Mouse (Mus musculus) bone marrow, adult 2 months (tissue): ENCODE measurements at regions not wholly inside any gene's neighbourhood (a gene's known extent, or its start where the extent isn't known, plus 50 kb on each side); places are given as distances from the start of the nearest gene placed in this dataset.

Experiments used
- H3K27ac ChIP-seq: fragments of 200-500 bp; 2 replicates; pipeline ENCODE4 v1.5.1; 2012; ENCODE audit warnings: low read depth, mild to moderate bottlenecking, control low read depth, inconsistent platforms, low read length; ENCODE audit not compliant: control insufficient read depth, poor library complexity, insufficient read depth
- H3K4me1 ChIP-seq: fragments of 200-500 bp; 2 replicates; pipeline ENCODE4 v1.6.1; 2011; ENCODE audit warnings: low read length; ENCODE audit not compliant: control insufficient read depth, insufficient read depth
- H3K4me3 ChIP-seq: fragments of 200-500 bp; replicated peaks from 2 replicates; pipeline ENCODE3; 2011; ENCODE audit warnings: mild to moderate bottlenecking, low read depth, low read length, control low read depth; ENCODE audit not compliant: control insufficient read depth
- CTCF ChIP-seq: fragments of 200-500 bp; IDR thresholded peaks from 2 replicates; pipeline ENCODE4 v1.5.1; 2011; ENCODE audit warnings: low read length, control low read depth; ENCODE audit not compliant: control insufficient read depth, insufficient read depth
- POLR2A ChIP-seq: fragments of 200-500 bp; IDR thresholded peaks from 2 replicates; pipeline ENCODE4 v1.6.1; 2011; ENCODE audit warnings: low read depth, mild to moderate bottlenecking, control low read depth, low read length, borderline replicate concordance; ENCODE audit not compliant: control insufficient read depth
- WGBS: fragments of 180-500 bp; shearing (Covaris S2); methylation state at CpG from one replicate; pipeline ENCODE4 v1.1.7; 2018; 5-methylcytosine and 5-hydroxymethylcytosine counted together

DNA sequence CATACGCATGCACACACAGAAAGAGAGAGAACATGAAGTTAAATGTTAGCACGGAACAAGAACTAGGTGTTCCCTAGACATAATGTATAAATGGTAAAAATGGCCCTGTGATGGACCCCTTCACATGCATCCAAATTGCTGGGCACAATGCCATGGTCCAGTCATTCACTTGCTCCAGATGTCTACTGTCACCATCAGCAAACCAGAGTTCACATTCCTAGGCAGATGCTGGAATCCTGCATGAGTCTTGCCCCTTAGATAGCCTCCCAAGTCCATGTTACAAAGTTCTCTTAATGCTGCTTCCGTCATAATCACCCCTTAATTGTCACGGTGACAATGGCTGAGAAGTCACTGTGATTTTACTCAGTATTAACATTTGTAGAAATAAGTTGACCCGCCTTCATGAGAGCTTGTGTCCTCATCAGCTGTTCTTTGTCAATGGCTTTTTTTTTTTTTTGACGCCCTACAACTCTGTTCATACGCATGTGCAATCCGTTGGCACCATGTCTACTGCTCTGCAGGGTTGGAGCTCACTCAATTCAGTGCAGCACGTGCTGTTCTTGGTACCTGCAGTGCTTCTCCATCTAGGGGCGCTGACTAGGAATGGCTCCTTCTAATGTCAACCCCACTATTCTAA, 179.4 kb downstream of the Basp1 start:
- H3K27ac ChIP-seq: no peak overlapping the region
- WGBS: 84% methylated on average over 10 of the region's 10 CpGs
- H3K4me3 ChIP-seq: no peak overlapping the region
- TF ChIP-seq CTCF: no peak
- no peak for TF ChIP-seq POLR2A
- no peaks in the 10 kb centered on the region; the same call in 1 of the 2 replicates for H3K4me1 ChIP-seq

DNA sequence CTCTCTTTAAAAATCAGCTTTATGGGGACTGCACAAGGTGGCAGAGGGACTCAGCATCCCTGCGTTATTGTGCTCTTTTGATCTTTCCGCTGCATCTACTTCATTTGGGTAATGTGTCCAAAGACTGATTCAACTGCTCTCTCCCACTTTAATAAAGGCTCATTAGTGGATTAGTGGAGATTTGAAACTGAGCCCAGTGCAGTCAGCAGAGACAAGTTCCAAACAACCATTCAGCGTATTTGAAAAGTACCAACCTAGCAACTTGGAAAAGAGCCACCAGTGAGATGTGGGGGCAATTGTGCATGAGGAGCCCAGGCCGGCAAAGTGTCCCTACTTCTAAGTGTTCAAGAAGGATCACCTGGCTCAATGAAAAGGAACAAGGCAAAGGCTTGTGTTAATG, 183.4 kb downstream of the Basp1 start:
- TF ChIP-seq POLR2A (no peak), CTCF (no peak)
- WGBS: 89% methylated on average over 4 of the region's 4 CpGs
- H3K27ac ChIP-seq: no peak overlapping the region
- no peak overlapping the region for H3K4me3 ChIP-seq
- H3K4me1 ChIP-seq: peaks cover 2% of the 10 kb centered on the region; the same call in 1 of the 2 replicates

DNA sequence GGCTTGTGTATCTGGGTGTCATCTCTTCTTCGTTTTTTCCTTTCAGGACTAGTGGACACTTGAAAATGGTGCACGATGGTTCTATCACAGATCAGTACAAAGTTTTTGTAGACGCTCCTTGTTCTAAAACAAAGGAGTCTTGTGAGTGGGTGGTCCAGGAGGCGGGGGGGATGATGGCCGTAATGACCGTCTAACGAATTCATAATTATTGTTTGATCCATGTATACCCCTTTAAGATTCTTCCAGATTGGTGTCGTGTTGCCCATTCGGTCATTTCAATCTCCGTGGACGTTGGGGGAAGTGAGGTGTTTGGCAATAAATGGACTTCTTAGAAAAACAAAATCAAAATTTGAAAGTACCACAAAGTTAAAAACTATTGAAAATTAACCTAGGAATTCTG, 183.8 kb downstream of the Basp1 start:
- no peak for TF ChIP-seq POLR2A
- TF ChIP-seq CTCF: no peak
- 83% methylated on average over 11 of the region's 11 CpGs for WGBS
- Histone ChIP-seq H3K27ac (no peak overlapping the region), H3K4me3 (no peak overlapping the region), H3K4me1 (peaks cover 2% of the 10 kb centered on the region; the same call in 1 of the 2 replicates)

DNA sequence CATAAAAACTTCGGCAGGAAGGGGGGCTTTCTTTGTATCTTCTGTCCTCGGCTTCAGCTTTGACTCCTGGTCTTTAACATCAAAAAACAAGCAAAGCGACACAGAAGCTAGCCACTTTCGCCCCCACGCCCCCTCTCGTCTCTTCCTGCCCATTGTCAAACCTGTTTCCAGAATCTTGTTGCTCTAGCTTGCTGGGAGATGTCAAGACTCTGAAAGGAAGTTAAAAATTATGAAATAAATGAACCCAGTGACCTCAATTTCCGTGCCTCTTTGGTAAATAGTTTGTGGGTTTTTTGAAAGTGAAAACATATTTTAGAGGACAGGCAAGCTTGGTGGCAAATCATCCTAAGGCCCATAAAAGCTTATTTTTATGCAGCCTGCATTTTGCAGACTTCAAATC, 186.1 kb downstream of the Basp1 start:
- no peak overlapping the region for H3K4me3 ChIP-seq
- TF ChIP-seq CTCF: no peak
- no peak for TF ChIP-seq POLR2A
- WGBS: 2% methylated on average over 7 of the region's 7 CpGs

DNA sequence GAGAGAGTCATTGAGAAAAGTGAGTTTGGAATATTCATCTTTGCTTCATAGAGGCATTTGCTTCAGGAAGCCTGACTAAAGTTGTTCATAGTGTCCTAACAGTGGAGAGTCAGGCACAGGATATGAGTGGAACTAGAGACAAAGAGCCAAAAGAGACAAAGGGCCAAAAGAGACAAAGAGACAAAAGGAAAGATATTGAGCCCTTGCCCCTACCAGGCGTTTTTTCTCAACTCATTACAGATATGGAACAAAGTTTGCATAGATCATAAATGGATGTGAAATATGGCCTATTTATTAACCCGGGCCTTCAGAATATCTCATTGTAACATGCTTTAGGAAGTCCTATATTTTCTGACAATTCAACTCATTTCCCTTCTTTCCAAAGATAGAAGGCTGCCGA, 187.6 kb downstream of the Basp1 start:
- TF ChIP-seq CTCF (no peak), POLR2A (no peak)
- Histone ChIP-seq H3K4me3 (no peak overlapping the region), H3K27ac (no peak overlapping the region), H3K4me1 (peaks cover 2% of the 10 kb centered on the region; the same call in 1 of the 2 replicates)
- 23% methylated on average over 3 of the region's 3 CpGs for WGBS

More for the DNA sequence above, 186.1 kb downstream of the Basp1 start:
- Histone ChIP-seq H3K27ac (peak overlapping the region; percentile 66; the same call in 1 of the 2 replicates), H3K4me1 (peaks cover 2% of the 10 kb centered on the region; the same call in 1 of the 2 replicates)

DNA sequence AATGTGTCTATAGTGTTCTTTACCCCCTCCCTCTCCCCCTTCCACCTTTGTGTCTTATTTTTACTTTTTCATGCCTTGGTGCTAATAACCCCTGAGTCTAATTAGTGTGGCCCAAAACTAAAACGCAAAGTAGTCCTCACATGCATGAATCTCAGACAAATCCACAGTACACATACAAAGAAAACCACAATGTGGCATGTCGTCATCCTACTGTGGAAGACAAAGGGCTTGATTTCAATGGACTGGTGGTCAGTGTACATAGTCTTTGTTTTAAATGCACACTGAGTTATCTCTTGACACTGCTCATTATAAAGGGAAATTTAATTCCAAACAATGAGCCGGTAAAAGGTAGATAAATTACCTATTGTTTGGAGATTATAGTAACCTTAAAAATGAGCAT, 188.1 kb downstream of the Basp1 start:
- Histone ChIP-seq H3K4me3 (no peak overlapping the region), H3K4me1 (peaks cover 2% of the 10 kb centered on the region; the same call in 1 of the 2 replicates), H3K27ac (no peak overlapping the region)
- no peak for TF ChIP-seq CTCF
- no peak for TF ChIP-seq POLR2A
- WGBS: 52% methylated on average over 3 of the region's 3 CpGs

DNA sequence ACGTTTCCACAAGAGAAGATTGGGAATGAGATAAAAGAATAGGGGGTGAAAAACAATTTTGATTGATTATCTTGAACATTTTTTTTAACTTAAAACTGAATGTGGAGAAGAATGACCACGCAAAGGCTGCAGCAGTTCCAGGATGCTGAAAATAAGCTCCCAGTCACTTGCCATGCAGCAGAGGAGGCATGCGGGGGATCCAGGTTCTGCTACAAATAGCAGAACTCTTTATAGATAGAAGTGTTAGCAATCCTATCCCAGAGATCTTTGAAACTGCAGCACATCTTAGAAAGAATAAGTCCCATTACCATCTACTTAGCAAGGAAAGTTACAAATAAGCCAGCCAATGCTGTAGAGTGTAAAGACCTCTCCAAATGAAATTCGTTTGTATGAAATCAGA, 191.8 kb downstream of the Basp1 start:
- Histone ChIP-seq H3K4me3 (no peak overlapping the region), H3K4me1 (no peaks in the 10 kb centered on the region; the same call in 1 of the 2 replicates), H3K27ac (no peak overlapping the region)
- WGBS: 72% methylated on average over 4 of the region's 4 CpGs
- TF ChIP-seq POLR2A: no peak
- no peak for TF ChIP-seq CTCF

DNA sequence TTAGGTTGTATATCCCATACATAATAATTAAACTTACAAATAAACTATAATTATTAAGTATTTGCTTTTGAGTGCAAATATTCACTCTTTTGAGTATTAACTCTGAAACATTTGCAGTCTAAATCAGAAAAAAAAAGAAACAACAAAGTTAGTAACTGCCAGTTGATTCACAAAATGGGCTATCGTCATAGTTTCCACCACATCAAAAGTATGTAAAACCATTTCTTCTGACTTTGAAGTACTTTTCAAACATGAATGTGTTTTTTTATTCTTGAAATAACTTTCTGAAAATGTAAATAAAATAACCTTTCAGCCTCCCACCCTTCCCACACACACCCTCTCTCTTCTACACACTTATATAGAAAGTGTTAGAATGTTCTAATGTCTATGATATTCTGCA, 197.2 kb downstream of the Basp1 start:
- Histone ChIP-seq H3K4me3 (no peak overlapping the region), H3K4me1 (no peaks in the 10 kb centered on the region), H3K27ac (no peak overlapping the region)
- 79% methylated on average over 1 of the region's 1 CpGs for WGBS
- no peak for TF ChIP-seq CTCF
- no peak for TF ChIP-seq POLR2A
